Mouse (Mus musculus): ENCODE data around the gene C1qa. TPM values are rescaled to one million over a fixed set of nuclear protein-coding genes. Genes with fewer than 3 reads are reported as not detected.

The C1qa gene
- 166 and 196 TPM in 2 replicates for polyA plus RNA-seq (2021; fragmentation: Nextera tagmentation)
- long read RNA-seq, experiment 1, transcript C1qa-201 (3 exons, 1,040 nt), result major isoform, 118 of 135 reads
- long read RNA-seq, experiment 1, partial matches to known transcripts, result 16 of 135 reads
- long read RNA-seq, experiment 1, other reads (novel, unspliced or antisense), result 1 of 135 reads
- long read RNA-seq, experiment 2, transcript C1qa-201 (3 exons, 1,040 nt), result major isoform, 205 of 254 reads
- long read RNA-seq, experiment 2, partial matches to known transcripts, result 49 of 254 reads
- long read RNA-seq, experiment 2, other reads (novel, unspliced or antisense), result 0 of 254 reads

GRCm38 (mm10) chr4:136898637-136899036 lies at the start of gene C1qa:
Gene C1qa, minus strand, starts transcription at chr4:136898803.

GRCm38 (mm10) chr4:136892811-136893210 lies 5.8 kb downstream of the C1qa start, which contains the start of gene C1qc:
Gene C1qc, minus strand, starts transcription at chr4:136893065.

DNA sequence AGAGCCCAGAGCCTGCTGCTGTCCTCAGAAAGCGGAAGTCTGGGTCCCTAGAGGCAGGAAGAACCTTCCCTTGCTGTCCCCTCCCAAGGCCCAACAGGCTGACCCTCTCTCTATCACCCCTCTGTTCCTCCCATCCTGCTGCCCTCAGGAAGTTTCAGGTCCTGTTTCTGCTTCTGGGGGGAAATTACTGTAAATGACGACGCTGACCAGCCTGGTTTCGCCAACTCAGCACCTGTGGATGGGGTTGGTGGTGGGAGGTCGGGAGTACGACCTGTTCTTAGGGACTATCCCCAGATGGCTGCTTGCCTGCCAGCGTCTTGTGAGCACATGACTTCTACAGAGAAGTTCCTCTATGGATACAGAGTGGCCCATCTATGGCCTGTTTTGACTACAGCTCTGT lies 12.5 kb downstream of the C1qa start, which contains the start of gene C1qb:
Gene C1qb, minus strand, starts transcription at position 87 of the 400 bp plus-strand sequence.

Other genes starting within 250 kb of the C1qa start
- 0.70 and 1.6 TPM in 2 replicates for gene Ephb2, start 62.8 kb downstream of the C1qa start, polyA plus RNA-seq (2021; fragmentation: Nextera tagmentation)
- gene C1qb, start 12.6 kb downstream of the C1qa start, polyA plus RNA-seq (2021; fragmentation: Nextera tagmentation), result 186 and 205 TPM in 2 replicates
- gene C1qc, start 5.7 kb downstream of the C1qa start, polyA plus RNA-seq (2021; fragmentation: Nextera tagmentation), result 128 and 146 TPM in 2 replicates
- 0.38 and 0.88 TPM in 2 replicates for gene Epha8, start 58.0 kb upstream of the C1qa start, polyA plus RNA-seq (2021; fragmentation: Nextera tagmentation)
- 1.3 and 1.5 TPM in 2 replicates for gene Zbtb40, start 150.0 kb upstream of the C1qa start, polyA plus RNA-seq (2021; fragmentation: Nextera tagmentation)

Data from left cerebral cortex, adult 6 months (tissue).